Mouse (Mus musculus) liver, adult 2 months (tissue): ENCODE measurements around the gene Gm20532.

ENCODE experiments used
- CTCF ChIP-seq: fragments of 200-500 bp; IDR thresholded peaks from 2 replicates; pipeline ENCODE4 v1.5.1; 2011; ENCODE audit warnings: low read depth, low read length, control low read depth
- POLR2A ChIP-seq: fragments of 200-500 bp; IDR thresholded peaks from 2 replicates; pipeline ENCODE4 v1.6.1; 2011; ENCODE audit warnings: low read length, control low read depth; ENCODE audit not compliant: insufficient read depth; ENCODE audit errors: extremely low read depth

DNA sequence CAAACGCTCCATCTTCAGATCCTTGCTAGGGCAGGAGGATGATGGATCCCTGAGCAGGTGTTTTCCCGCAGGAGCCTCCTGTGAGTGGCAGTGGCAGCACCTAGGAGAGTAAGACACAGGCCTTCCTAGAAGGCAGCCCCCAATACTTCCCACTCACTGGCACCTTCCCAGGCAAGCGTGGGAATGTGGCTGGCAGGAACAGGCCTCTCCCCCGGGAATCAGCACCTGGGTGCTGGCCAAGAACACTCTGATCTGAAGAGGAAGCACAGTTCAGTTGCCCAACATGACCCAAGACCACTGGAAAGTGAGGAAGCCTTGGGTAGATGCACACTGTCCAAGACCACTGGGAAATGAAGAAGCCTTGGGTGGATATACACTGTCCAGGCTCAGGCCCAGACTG is 31.4 kb upstream of the Gm20532 start:
- TF ChIP-seq POLR2A (no peak), CTCF (no peak)
